Mouse (Mus musculus): ENCODE data around the gene Gm10130. TPM values are rescaled to one million over a fixed set of nuclear protein-coding genes. Genes with fewer than 3 reads are reported as not detected.

Gm10130 gene
- total RNA-seq (2023), result 1 to 10 TPM; 6.0 to 6.6 TPM

GRCm38 (mm10) chr2:150323402-150323801 is at the start of gene Gm10130:
Gene Gm10130 (plus strand): TSS chr2:150323702.

GRCm38 (mm10) chr2:150362113-150362877 is 38.8 kb downstream of the Gm10130 start, which contains the start of gene 3300002I08Rik:
Gene 3300002I08Rik (minus strand): TSS chr2:150362765.

Other genes with a start within 250 kb of the Gm10130 start
- 10 to 100 TPM; 15.8 to 25.6 TPM for gene Zfp120, start 187.0 kb upstream of the Gm10130 start, total RNA-seq (2023)
- not detected for gene Gm10770, start 144.0 kb upstream of the Gm10130 start, total RNA-seq (2023)
- gene Gm14139, start 141.9 kb upstream of the Gm10130 start, total RNA-seq (2023), result under 1 TPM; 0.59 to 0.73 TPM
- gene Zfp937, start 105.6 kb upstream of the Gm10130 start, total RNA-seq (2023), result 1 to 10 TPM; 5.9 to 6.7 TPM
- gene Gm21994, start 68.1 kb upstream of the Gm10130 start, total RNA-seq (2023), result 10 to 100 TPM; 11.3 to 15.5 TPM
- gene Gm14124, start 66.2 kb upstream of the Gm10130 start, total RNA-seq (2023), result under 1 TPM in 1 of 2 experiments, not detected in 1; 0.92 TPM
- gene 3300002I08Rik, start 39.1 kb downstream of the Gm10130 start, total RNA-seq (2023), result 1 to 10 TPM; 4.8 to 8.4 TPM
- gene Zfp442, start 127.8 kb downstream of the Gm10130 start, total RNA-seq (2023), result 1 to 10 TPM; 4.4 to 5.6 TPM
- gene Zfp345, start 161.4 kb downstream of the Gm10130 start, total RNA-seq (2023), result 1 to 10 TPM; 1.6 to 1.8 TPM
- under 1 TPM in 1 of 2 experiments, not detected in 1; 0.58 TPM for gene Cst7, start 246.7 kb downstream of the Gm10130 start, total RNA-seq (2023)